Mouse (Mus musculus) bone marrow, adult 2 months (tissue): Measurements from ENCODE around the gene Pak1ip1.

Experiments used
- CTCF ChIP-seq: fragments of 200-500 bp; IDR thresholded peaks from 2 replicates; pipeline ENCODE4 v1.5.1; 2011; ENCODE audit warnings: low read length, control low read depth; ENCODE audit not compliant: control insufficient read depth, insufficient read depth
- POLR2A ChIP-seq: fragments of 200-500 bp; IDR thresholded peaks from 2 replicates; pipeline ENCODE4 v1.6.1; 2011; ENCODE audit warnings: low read depth, mild to moderate bottlenecking, control low read depth, low read length, borderline replicate concordance; ENCODE audit not compliant: control insufficient read depth

DNA sequence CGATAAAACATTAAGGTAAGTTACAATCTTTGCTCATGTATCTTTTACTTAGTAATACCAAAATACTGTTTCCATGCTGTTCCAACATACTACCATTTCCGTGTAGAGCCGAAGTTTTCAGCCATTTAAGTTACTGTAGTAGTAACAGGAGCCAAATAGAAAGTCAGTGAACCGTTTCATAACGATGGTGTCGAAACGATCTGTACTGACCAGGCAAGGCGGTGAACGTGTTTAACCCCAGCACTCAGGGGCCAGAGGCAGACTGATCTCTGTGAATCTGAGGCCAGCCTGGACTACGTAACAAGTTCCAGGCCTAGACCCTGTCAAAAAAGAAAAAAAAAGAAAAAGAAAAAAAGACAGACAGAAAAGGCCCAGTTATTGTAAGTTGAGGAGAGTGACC is 7.4 kb downstream of the Pak1ip1 start:
- TF ChIP-seq POLR2A (no peak), CTCF (no peak)
